Mouse (Mus musculus): ENCODE measurements around the gene Arhgef40. TPM values are rescaled to one million over a fixed set of nuclear protein-coding genes. Genes with fewer than 3 reads are reported as not detected.

Gene Arhgef40
- total RNA-seq, 2 experiments from 2014 or later, result 27.9 to 32.2 TPM

DNA sequence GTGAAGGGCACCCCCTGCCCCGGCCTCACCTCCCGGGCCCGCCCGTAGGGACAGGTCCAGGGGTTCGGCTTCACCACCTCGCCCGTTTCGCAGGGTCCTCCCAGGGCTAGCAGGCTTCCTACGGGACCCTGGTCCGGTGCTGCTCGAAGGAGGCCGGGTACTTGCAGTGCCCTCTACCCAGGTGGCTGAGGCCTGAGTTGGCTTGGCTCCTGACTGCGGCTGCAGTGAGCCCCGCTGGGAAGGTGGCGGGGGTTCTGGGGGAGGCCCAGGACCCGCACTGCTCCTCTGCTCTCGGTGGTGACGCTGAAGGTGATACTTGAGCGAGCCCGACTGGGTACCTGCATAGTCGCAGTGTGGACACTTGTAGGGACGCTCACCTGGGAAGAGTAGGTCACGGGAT lies 22.3 kb downstream of the Arhgef40 start:
- TF ChIP-seq CTCF (conservative IDR thresholded peaks at IDR 0.05), result no peak
- Histone ChIP-seq H3K27ac (no peak overlapping the region), H3K4me3 (no peak overlapping the region)
- no peak for DNase-seq (ENCODE audit: low spot score in 2 of 2)

GRCm38 (mm10) chr14:52008321-52009203 lies 24.0 kb downstream of the Arhgef40 start:
- peak; percentile 99 for TF ChIP-seq CTCF (conservative IDR thresholded peaks at IDR 0.05)
- DNase-seq (ENCODE audit: low spot score in 2 of 2), result peak; percentile 87 to 94
- Histone ChIP-seq H3K27ac (peak overlapping the region; percentile 81), H3K4me3 (peak overlapping the region; percentile 41)

DNA sequence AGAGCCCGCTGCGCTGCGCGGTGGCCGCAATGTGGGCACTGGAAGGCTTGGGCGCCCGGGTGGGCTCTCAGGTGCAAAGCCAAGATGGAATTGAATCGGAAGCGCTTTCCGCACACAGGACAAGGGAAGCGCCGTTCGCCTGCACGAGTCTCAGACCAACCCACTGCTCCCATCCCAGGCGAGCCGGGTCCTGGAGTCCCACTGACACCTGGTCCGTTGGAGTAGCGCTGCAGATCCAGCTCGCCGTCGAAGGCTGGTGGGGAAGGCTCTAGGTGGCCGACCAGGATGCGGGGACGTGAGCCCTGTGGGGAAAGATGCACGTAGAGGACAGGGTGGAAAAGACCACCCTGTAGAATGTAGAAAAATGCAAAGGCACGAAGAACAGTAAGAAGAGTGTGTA lies 24.8 kb downstream of the Arhgef40 start:
- Histone ChIP-seq H3K27ac (peak overlapping the region; percentile 81), H3K4me3 (peak overlapping the region; percentile 41)
- TF ChIP-seq CTCF (conservative IDR thresholded peaks at IDR 0.05), result no peak
- DNase-seq (ENCODE audit: low spot score in 2 of 2), result no peak

GRCm38 (mm10) chr14:52009841-52010240 lies 25.3 kb downstream of the Arhgef40 start:
- Histone ChIP-seq H3K27ac (peak overlapping the region; percentile 81), H3K4me3 (no peak overlapping the region; the same call in 1 of the 2 replicates)
- DNase-seq (ENCODE audit: low spot score in 2 of 2), result no peak
- no peak for TF ChIP-seq CTCF (conservative IDR thresholded peaks at IDR 0.05)

DNA sequence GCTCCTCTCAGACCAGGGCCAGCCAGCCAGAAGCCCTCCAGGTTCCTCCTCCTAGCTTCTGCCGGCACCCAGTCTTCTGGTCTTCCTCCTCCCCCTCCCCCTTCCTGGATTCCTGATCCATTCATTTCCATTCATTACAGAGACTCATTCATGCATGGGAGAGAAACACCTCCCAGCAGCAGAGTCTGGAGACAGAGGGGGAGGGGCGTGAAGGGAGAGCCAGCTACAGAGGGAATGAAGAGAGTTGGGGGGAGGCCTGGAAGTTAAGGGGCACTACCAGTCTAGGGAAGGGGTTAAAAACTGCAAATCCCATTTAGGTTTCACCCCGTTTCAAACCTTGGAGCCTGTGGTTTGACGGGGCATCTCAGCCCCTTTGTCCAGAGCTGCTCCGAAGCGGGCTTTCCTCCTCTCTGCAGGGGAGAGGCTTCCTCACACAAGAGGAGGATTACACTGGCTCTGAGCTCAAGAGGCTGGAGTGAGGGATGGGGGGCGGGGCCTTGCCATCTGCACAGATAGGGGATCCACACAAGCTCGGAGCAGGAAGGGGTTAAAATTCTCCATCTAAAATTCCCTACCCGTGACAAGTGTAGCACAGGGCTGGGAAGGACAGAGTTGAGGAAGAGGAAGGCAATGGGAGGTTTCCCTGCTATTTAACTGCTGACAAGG lies 26.1 kb downstream of the Arhgef40 start:
- Histone ChIP-seq H3K27ac (peak overlapping the region; percentile 81), H3K4me3 (no peak overlapping the region; the same call in 1 of the 2 replicates)
- TF ChIP-seq CTCF (conservative IDR thresholded peaks at IDR 0.05), result no peak
- DNase-seq (ENCODE audit: low spot score in 2 of 2), result no peak

DNA sequence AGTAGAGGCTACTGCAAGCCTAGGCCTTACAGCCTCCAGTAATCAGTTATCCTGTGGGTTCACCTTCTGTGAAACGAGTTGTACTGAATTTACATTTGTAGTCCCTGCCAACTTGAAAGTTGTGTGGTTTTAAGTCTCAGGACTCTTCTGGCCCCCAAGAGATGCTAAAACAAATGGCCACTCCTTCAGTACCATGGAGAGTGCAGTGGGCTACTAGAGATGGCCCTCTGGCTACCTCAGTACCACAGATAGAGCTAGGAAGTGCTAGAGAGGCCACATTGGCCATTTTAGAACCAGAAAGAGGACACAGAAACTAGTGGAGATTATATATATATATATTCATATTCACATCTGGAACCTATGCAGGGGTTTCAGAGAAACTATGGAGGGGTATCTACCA lies 27.2 kb downstream of the Arhgef40 start:
- TF ChIP-seq CTCF (conservative IDR thresholded peaks at IDR 0.05), result no peak
- H3K27ac ChIP-seq, result peak overlapping the region; percentile 81; the same call in 1 of the 2 replicates
- no peak overlapping the region for H3K4me3 ChIP-seq
- no peak for DNase-seq (ENCODE audit: low spot score in 2 of 2)

DNA sequence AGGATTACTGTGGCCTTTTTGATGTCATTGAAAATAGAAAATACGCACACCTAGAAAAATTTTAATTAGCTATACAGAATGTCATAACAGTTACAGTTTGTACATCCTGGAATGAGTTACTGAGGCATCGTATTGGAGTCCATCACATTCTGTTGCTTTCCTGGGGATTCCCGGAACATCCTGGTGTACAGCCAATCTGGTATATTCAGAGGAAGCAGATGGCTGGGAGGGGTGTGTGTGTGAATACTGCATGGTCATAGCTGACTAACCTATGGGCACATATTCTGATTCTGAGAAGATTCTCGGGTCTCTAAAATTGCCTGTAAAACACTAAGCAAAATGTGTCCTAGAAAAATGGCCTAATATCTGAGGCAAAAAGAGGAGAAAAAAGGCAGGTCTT lies 27.6 kb downstream of the Arhgef40 start:
- peak overlapping the region; percentile 81 for H3K27ac ChIP-seq
- DNase-seq (ENCODE audit: low spot score in 2 of 2), result peak in 1 of 2 experiments; percentile 59
- no peak overlapping the region for H3K4me3 ChIP-seq
- TF ChIP-seq CTCF (conservative IDR thresholded peaks at IDR 0.05), result no peak

DNA sequence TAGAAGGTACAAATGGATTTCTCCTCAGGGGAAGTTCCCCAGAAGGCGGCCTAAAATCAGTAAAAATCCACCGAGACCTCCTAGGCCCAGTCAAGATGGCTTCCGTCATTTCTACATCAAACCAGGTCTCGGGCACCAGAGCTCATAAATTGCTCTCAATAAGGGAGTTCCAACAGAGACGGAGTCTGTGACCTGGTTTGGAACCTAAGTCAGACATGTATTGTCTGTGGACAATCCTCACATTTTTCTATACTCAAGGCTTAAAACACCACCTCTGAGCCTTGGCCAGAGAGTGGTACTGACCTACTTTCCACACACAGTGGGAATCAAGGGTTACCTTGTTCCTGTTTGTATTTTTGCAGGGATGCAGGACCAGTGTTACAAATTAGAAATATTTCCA lies 28.0 kb downstream of the Arhgef40 start:
- peak overlapping the region; percentile 4; the same call in 1 of the 2 replicates for H3K4me3 ChIP-seq
- no peak for TF ChIP-seq CTCF (conservative IDR thresholded peaks at IDR 0.05)
- peak overlapping the region; percentile 81 for H3K27ac ChIP-seq
- DNase-seq (ENCODE audit: low spot score in 2 of 2), result no peak

- no peak for DNase-seq (ENCODE audit: low spot score in 2 of 2)
- TF ChIP-seq CTCF (conservative IDR thresholded peaks at IDR 0.05), result no peak
- H3K27ac ChIP-seq, result peak overlapping the region; percentile 84
- no peak overlapping the region for H3K4me3 ChIP-seq
Observed at GRCm38 (mm10) chr14:52013021-52013610, 28.6 kb downstream of the Arhgef40 start.

- Histone ChIP-seq H3K27ac (peak overlapping the region; percentile 84), H3K4me3 (peak overlapping the region; percentile 51)
- TF ChIP-seq CTCF (conservative IDR thresholded peaks at IDR 0.05), result no peak
- no peak for DNase-seq (ENCODE audit: low spot score in 2 of 2)
Observed at GRCm38 (mm10) chr14:52013771-52014219, 29.3 kb downstream of the Arhgef40 start.

DNA sequence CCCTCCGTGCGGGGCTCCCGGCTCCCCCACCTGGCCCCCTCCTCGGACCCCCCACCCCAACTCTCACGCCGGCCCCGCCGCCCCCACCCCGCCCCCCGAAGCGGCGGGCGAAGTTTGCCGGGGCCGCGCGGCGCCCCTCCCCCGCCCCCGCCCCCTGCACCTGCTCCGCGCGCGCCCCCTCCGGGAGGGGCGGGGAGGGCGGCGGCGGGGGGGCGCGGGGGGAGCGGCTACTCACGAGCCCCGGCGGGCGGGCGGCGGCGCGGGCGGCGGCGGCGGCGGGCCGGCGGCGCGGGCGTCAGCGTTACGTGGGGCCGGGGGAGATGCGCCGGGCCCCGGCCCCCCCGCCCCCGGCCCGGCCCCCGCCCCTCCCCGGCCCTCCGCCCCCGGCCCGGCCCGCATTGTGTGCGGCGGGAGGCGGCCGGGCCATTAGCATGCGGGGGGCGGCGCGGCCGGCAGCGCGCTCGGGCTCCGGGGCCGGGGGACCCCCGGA lies 29.8 kb downstream of the Arhgef40 start:
- TF ChIP-seq CTCF (conservative IDR thresholded peaks at IDR 0.05), result no peak
- H3K27ac ChIP-seq, result peak overlapping the region; percentile 92

GRCm38 (mm10) chr14:52014761-52015311 lies 30.3 kb downstream of the Arhgef40 start:
- DNase-seq (ENCODE audit: low spot score in 2 of 2), result peak in 1 of 2 experiments; percentile 43
- peak; percentile 29 for TF ChIP-seq CTCF (conservative IDR thresholded peaks at IDR 0.05)
- Histone ChIP-seq H3K27ac (peak overlapping the region; percentile 92), H3K4me3 (peak overlapping the region; percentile 69)

More for the DNA sequence above, 29.8 kb downstream of the Arhgef40 start:
- peak overlapping the region; percentile 69 for H3K4me3 ChIP-seq
- DNase-seq (ENCODE audit: low spot score in 2 of 2), result no peak

Data from layer of hippocampus, adult 2 months (tissue).